Mouse (Mus musculus): ENCODE results near the gene Pcgf2.

DNA sequence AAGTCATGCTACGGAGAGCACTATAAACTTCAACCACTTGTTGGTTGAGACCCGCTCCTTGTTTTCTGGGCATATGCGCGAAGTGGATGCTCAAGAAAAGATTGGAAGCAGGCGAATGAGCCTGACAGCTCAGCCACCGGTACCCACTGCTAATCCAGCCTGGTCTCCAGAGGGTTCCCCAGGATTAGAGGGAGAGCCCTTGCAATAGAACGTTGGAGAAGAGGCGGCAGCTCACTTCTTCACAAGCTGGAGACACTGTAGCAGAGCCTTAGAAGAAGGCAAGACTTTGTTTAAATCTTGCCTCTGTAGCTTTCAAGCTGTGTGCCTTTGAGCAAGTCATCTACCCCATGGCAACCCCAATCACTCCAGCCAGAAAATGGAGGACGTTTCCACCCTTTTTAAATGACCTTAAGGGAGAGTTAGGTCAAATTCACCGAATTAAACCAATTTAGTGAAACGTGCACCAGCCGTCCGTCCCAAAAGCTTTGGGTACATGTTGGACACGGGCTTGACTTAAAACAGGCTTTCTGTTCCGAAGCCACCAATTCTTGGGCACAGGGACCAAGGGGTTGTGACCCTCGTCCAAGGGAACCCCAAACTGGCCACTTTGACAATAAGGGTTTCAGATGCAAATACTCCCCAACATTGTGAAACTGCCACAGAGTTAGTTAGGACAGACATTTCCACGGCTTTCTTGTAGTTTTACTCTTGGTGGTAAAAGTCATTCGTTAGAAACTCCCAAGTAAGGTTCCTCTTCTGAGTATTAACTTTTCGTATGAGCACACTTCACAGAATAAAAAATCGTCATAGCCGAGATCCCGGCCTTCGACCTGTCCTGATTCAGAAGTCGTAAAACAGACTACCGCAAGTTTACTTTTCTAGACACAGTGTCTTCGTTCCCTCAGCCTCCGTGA, 39.3 kb downstream of the Pcgf2 start:
- TF ChIP-seq CTCF (conservative IDR thresholded peaks at IDR 0.05; ENCODE audit: low read length), result no peak
- TF ChIP-seq POU5F1 (IDR thresholded peaks at IDR 0.05; ENCODE audit: borderline replicate concordance, low read length), result no peak
- TF ChIP-seq NANOG (IDR thresholded peaks at IDR 0.05; ENCODE audit: borderline replicate concordance, low read length), result no peak
